Mouse (Mus musculus) forebrain, embryonic 12.5 days (tissue): Measurements from ENCODE around the gene Ckap2l. TPM values are rescaled to one million over a fixed set of nuclear protein-coding genes. Genes with fewer than 3 reads are reported as not detected.

Experiments used
- ATAC-seq: fragments of 200-750 bp; cut with Nextera tagmentation; 2 replicates; pipeline ENCODE4 v1.8.0; 2017; ENCODE audit warnings: moderate TSS enrichment; ENCODE audit not compliant: low FRiP score
- H3K27ac ChIP-seq: fragments of 300-500 bp; sonication (generic); 2 replicates; pipeline ENCODE4 v1.5.1; 2016; ENCODE audit warnings: mild to moderate bottlenecking
- H3K27me3 ChIP-seq: fragments of 300-500 bp; sonication (generic); 2 replicates; pipeline ENCODE4 v1.6.1; 2016; ENCODE audit warnings: mild to moderate bottlenecking
- H3K36me3 ChIP-seq: fragments of 300-500 bp; sonication (generic); replicated peaks from 2 replicates; pipeline ENCODE4 v1.6.1; 2016; ENCODE audit warnings: mild to moderate bottlenecking
- H3K4me1 ChIP-seq: fragments of 300-500 bp; sonication (generic); 2 replicates; pipeline ENCODE4 v1.6.1; 2016
- H3K4me2 ChIP-seq: fragments of 300-500 bp; sonication (generic); 2 replicates; pipeline ENCODE4 v1.6.1; 2016; ENCODE audit warnings: mild to moderate bottlenecking, moderate library complexity
- H3K4me3 ChIP-seq: fragments of 300-500 bp; sonication (generic); replicated peaks from 2 replicates; pipeline ENCODE4 v1.5.1; 2016; ENCODE audit warnings: mild to moderate bottlenecking
- H3K9ac ChIP-seq: fragments of 300-500 bp; sonication (generic); 2 replicates; pipeline ENCODE4 v1.6.1; 2016; ENCODE audit warnings: mild to moderate bottlenecking
- H3K9me3 ChIP-seq: fragments of 300-500 bp; sonication (generic); 2 replicates; pipeline ENCODE4 v1.6.1; 2016
- WGBS: fragments of 180-500 bp; shearing (Covaris S2); methylation state at CpG from one replicate; pipeline ENCODE4 v1.1.7; 2016; 5-methylcytosine and 5-hydroxymethylcytosine counted together
- polyA plus RNA-seq: library from polyadenylated mRNA; unstranded; fragments of >200 nt; fragmentation: Nextera tagmentation; extraction: Ambion mirVana; gene quantifications from 2 replicates; pipeline ENCODE4 v1.2.1, GENCODE M21; 2016

The Ckap2l gene
- polyA plus RNA-seq, 1 experiment from 2014 or later: 60.1 TPM

GRCm38 (mm10) chr2:129228571-129228970 lies 68.4 kb downstream of the Ckap2l start:
- Histone ChIP-seq H3K27me3 (no peaks in the 10 kb centered on the region), H3K9me3 (no peaks in the 10 kb centered on the region), H3K4me2 (no peak overlapping the region), H3K36me3 (no peaks in the 10 kb centered on the region), H3K27ac (no peak overlapping the region), H3K4me1 (no peaks in the 10 kb centered on the region; the same call in 1 of the 2 replicates), H3K4me3 (no peak overlapping the region), H3K9ac (no peak overlapping the region)
- ATAC-seq: no peak
- 87% methylated on average over 4 of the region's 4 CpGs for WGBS

- H3K27ac ChIP-seq: no peak overlapping the region
- H3K27me3 ChIP-seq: no peaks in the 10 kb centered on the region
- H3K9me3 ChIP-seq: no peaks in the 10 kb centered on the region
- H3K36me3 ChIP-seq: no peaks in the 10 kb centered on the region
- H3K9ac ChIP-seq: no peak overlapping the region
- WGBS: 75% methylated on average over 5 of the region's 7 CpGs
- no peak for ATAC-seq
- H3K4me3 ChIP-seq: no peak overlapping the region
- no peaks in the 10 kb centered on the region; the same call in 1 of the 2 replicates for H3K4me1 ChIP-seq
- H3K4me2 ChIP-seq: no peak overlapping the region
Observed at GRCm38 (mm10) chr2:129227709-129228108, 69.3 kb downstream of the Ckap2l start.

- no peak overlapping the region for H3K4me3 ChIP-seq
- no peaks in the 10 kb centered on the region for H3K27me3 ChIP-seq
- H3K27ac ChIP-seq: no peak overlapping the region
- H3K9me3 ChIP-seq: no peaks in the 10 kb centered on the region
- no peaks in the 10 kb centered on the region; the same call in 1 of the 2 replicates for H3K4me1 ChIP-seq
- no peaks in the 10 kb centered on the region for H3K36me3 ChIP-seq
- no peak overlapping the region for H3K4me2 ChIP-seq
- no peak for ATAC-seq
- 75% methylated on average over 7 of the region's 7 CpGs for WGBS
- H3K9ac ChIP-seq: no peak overlapping the region
Observed at GRCm38 (mm10) chr2:129227011-129227529, 69.9 kb downstream of the Ckap2l start.

- H3K27ac ChIP-seq: no peak overlapping the region
- no peak overlapping the region for H3K9ac ChIP-seq
- no peaks in the 10 kb centered on the region for H3K27me3 ChIP-seq
- H3K4me2 ChIP-seq: no peak overlapping the region
- 70% methylated on average over 11 of the region's 11 CpGs for WGBS
- H3K4me3 ChIP-seq: no peak overlapping the region
- ATAC-seq: no peak
- no peaks in the 10 kb centered on the region for H3K9me3 ChIP-seq
- no peaks in the 10 kb centered on the region; the same call in 1 of the 2 replicates for H3K4me1 ChIP-seq
- H3K36me3 ChIP-seq: no peaks in the 10 kb centered on the region
Observed at GRCm38 (mm10) chr2:129226296-129226851, 70.6 kb downstream of the Ckap2l start.

GRCm38 (mm10) chr2:129225251-129225819 lies 71.7 kb downstream of the Ckap2l start:
- Histone ChIP-seq H3K4me1 (no peaks in the 10 kb centered on the region; the same call in 1 of the 2 replicates), H3K4me3 (no peak overlapping the region), H3K9me3 (no peaks in the 10 kb centered on the region), H3K27me3 (no peaks in the 10 kb centered on the region), H3K27ac (no peak overlapping the region), H3K36me3 (no peaks in the 10 kb centered on the region), H3K9ac (no peak overlapping the region), H3K4me2 (no peak overlapping the region)
- WGBS: 86% methylated on average over 17 of the region's 17 CpGs
- no peak for ATAC-seq

GRCm38 (mm10) chr2:129224178-129224577 lies 72.8 kb downstream of the Ckap2l start:
- Histone ChIP-seq H3K4me2 (no peak overlapping the region), H3K4me1 (no peaks in the 10 kb centered on the region; the same call in 1 of the 2 replicates), H3K9ac (no peak overlapping the region), H3K4me3 (no peak overlapping the region), H3K9me3 (no peaks in the 10 kb centered on the region), H3K27me3 (no peaks in the 10 kb centered on the region), H3K27ac (no peak overlapping the region), H3K36me3 (no peaks in the 10 kb centered on the region)
- WGBS: 84% methylated on average over 4 of the region's 4 CpGs
- ATAC-seq: no peak

GRCm38 (mm10) chr2:129221097-129221632 lies 75.8 kb downstream of the Ckap2l start:
- no peak for ATAC-seq
- H3K9ac ChIP-seq: no peak overlapping the region
- H3K27ac ChIP-seq: no peak overlapping the region
- H3K9me3 ChIP-seq: no peaks in the 10 kb centered on the region
- no peaks in the 10 kb centered on the region for H3K27me3 ChIP-seq
- H3K4me2 ChIP-seq: no peak overlapping the region
- H3K36me3 ChIP-seq: no peaks in the 10 kb centered on the region
- 88% methylated on average over 9 of the region's 9 CpGs for WGBS
- no peak overlapping the region for H3K4me3 ChIP-seq
- H3K4me1 ChIP-seq: no peaks in the 10 kb centered on the region; the same call in 1 of the 2 replicates

- Histone ChIP-seq H3K27ac (no peak overlapping the region), H3K36me3 (no peaks in the 10 kb centered on the region), H3K9ac (no peak overlapping the region), H3K4me1 (no peaks in the 10 kb centered on the region), H3K9me3 (no peaks in the 10 kb centered on the region), H3K4me3 (no peak overlapping the region), H3K4me2 (no peak overlapping the region), H3K27me3 (no peaks in the 10 kb centered on the region)
- 71% methylated on average over 4 of the region's 4 CpGs for WGBS
- no peak for ATAC-seq
Observed at GRCm38 (mm10) chr2:129218537-129219105, 78.4 kb downstream of the Ckap2l start.

Other genes starting within 250 kb of the Ckap2l start
- gene Vinac1, start 249.0 kb downstream of the Ckap2l start, polyA plus RNA-seq: 0.20 and 0.21 TPM in 2 replicates
- 16.9 and 18.1 TPM in 2 replicates for gene Ttl, start 231.3 kb downstream of the Ckap2l start, polyA plus RNA-seq
- 27.1 and 27.9 TPM in 2 replicates for gene Polr1b, start 196.2 kb downstream of the Ckap2l start, polyA plus RNA-seq
- 21.8 and 23.3 TPM in 2 replicates for gene Chchd5, start 167.5 kb downstream of the Ckap2l start, polyA plus RNA-seq
- 61.6 and 63.1 TPM in 2 replicates for gene Slc20a1, start 98.4 kb downstream of the Ckap2l start, polyA plus RNA-seq
- gene Il1a, start 12.8 kb upstream of the Ckap2l start, polyA plus RNA-seq: 0.18 and 0.21 TPM in 2 replicates
- gene Il1b, start 73.9 kb upstream of the Ckap2l start, polyA plus RNA-seq: not detected in 2 replicates
- gene F830045P16Rik, start 239.4 kb upstream of the Ckap2l start, polyA plus RNA-seq: not detected in 2 replicates